Mouse (Mus musculus): ENCODE measurements around the gene H2-Eb1. TPM values are rescaled to one million over a fixed set of nuclear protein-coding genes. Genes with fewer than 3 reads are reported as not detected.

H2-Eb1 gene
- total and polyA plus RNA-seq, 2 experiments from 2014 or later, result 0.88 to 5.2 TPM

GRCm38 (mm10) chr17:34286501-34286900 is 19.2 kb upstream of the H2-Eb1 start:
- DNase-seq (ENCODE audit: low spot score) (no peak), ATAC-seq (ENCODE audit: low FRiP score) (no peak)
- Histone ChIP-seq H3K4me3 (ENCODE audit: low read depth, low read length) (no peak overlapping the region), H3K4me1 (ENCODE audit: insufficient read depth, low read length) (no peaks in the 10 kb centered on the region), H3K36me3 (ENCODE audit: insufficient read depth, low read length) (no peaks in the 10 kb centered on the region), H3K4me2 (ENCODE audit: low read depth, low read length, poor library complexity, severe bottlenecking) (no peak overlapping the region), H3K9me3 (ENCODE audit: low read length) (no peaks in the 10 kb centered on the region), H3K27ac (ENCODE audit: low read depth, low read length) (no peak overlapping the region), H3K27me3 (ENCODE audit: insufficient read depth, low read length) (no peaks in the 10 kb centered on the region; the same call in 1 of the 2 replicates), H3K9ac (replicated peaks; ENCODE audit: low read length, poor library complexity, severe bottlenecking) (no peak overlapping the region)
- 85% methylated on average over 5 of the region's 5 CpGs for WGBS
- TF ChIP-seq CTCF (IDR thresholded peaks at IDR 0.05), result no peak

GRCm38 (mm10) chr17:34286999-34287398 is 18.7 kb upstream of the H2-Eb1 start:
- Histone ChIP-seq H3K27me3 (ENCODE audit: insufficient read depth, low read length) (no peaks in the 10 kb centered on the region; the same call in 1 of the 2 replicates), H3K4me1 (ENCODE audit: insufficient read depth, low read length) (no peaks in the 10 kb centered on the region), H3K9me3 (ENCODE audit: low read length) (no peaks in the 10 kb centered on the region), H3K36me3 (ENCODE audit: insufficient read depth, low read length) (no peaks in the 10 kb centered on the region), H3K4me3 (ENCODE audit: low read depth, low read length) (no peak overlapping the region), H3K9ac (replicated peaks; ENCODE audit: low read length, poor library complexity, severe bottlenecking) (no peak overlapping the region), H3K27ac (ENCODE audit: low read depth, low read length) (no peak overlapping the region), H3K4me2 (ENCODE audit: low read depth, low read length, poor library complexity, severe bottlenecking) (no peak overlapping the region)
- no peak for TF ChIP-seq CTCF (IDR thresholded peaks at IDR 0.05)
- DNase-seq (ENCODE audit: low spot score), result no peak
- ATAC-seq (ENCODE audit: low FRiP score), result no peak
- 75% methylated on average over 6 of the region's 6 CpGs for WGBS

GRCm38 (mm10) chr17:34287648-34288047 is 18.0 kb upstream of the H2-Eb1 start, which contains the start of gene H2-Aa:
Gene H2-Aa (minus strand): TSS chr17:34287823.
- Histone ChIP-seq H3K4me1 (ENCODE audit: insufficient read depth, low read length) (no peaks in the 10 kb centered on the region), H3K4me3 (ENCODE audit: low read depth, low read length) (no peak within 1 kb of the TSS), H3K9me3 (ENCODE audit: low read length) (no peaks in the 10 kb centered on the region), H3K36me3 (ENCODE audit: insufficient read depth, low read length) (no peaks in the 10 kb centered on the region), H3K27me3 (ENCODE audit: insufficient read depth, low read length) (no peaks in the 10 kb centered on the region; the same call in 1 of the 2 replicates), H3K4me2 (ENCODE audit: low read depth, low read length, poor library complexity, severe bottlenecking) (no peak within 1 kb of the TSS), H3K9ac (replicated peaks; ENCODE audit: low read length, poor library complexity, severe bottlenecking) (no peak within 1 kb of the TSS), H3K27ac (ENCODE audit: low read depth, low read length) (no peak within 1 kb of the TSS)
- 17% methylated on average over 8 of the region's 8 CpGs for WGBS
- DNase-seq (ENCODE audit: low spot score) (peak; percentile 76), ATAC-seq (ENCODE audit: low FRiP score) (no peak)
- no peak for TF ChIP-seq CTCF (IDR thresholded peaks at IDR 0.05)

GRCm38 (mm10) chr17:34288131-34288530 is 17.5 kb upstream of the H2-Eb1 start:
- 80% methylated on average over 3 of the region's 3 CpGs for WGBS
- DNase-seq (ENCODE audit: low spot score), result no peak
- no peak overlapping the region for H3K9ac ChIP-seq (replicated peaks; ENCODE audit: low read length, poor library complexity, severe bottlenecking)
- no peak overlapping the region for H3K4me3 ChIP-seq (ENCODE audit: low read depth, low read length)
- TF ChIP-seq CTCF (IDR thresholded peaks at IDR 0.05), result no peak
- H3K4me1 ChIP-seq (ENCODE audit: insufficient read depth, low read length), result no peaks in the 10 kb centered on the region
- no peak overlapping the region for H3K4me2 ChIP-seq (ENCODE audit: low read depth, low read length, poor library complexity, severe bottlenecking)
- no peaks in the 10 kb centered on the region for H3K9me3 ChIP-seq (ENCODE audit: low read length)
- H3K27me3 ChIP-seq (ENCODE audit: insufficient read depth, low read length), result no peaks in the 10 kb centered on the region; the same call in 1 of the 2 replicates
- ATAC-seq (ENCODE audit: low FRiP score), result no peak
- H3K27ac ChIP-seq (ENCODE audit: low read depth, low read length), result no peak overlapping the region
- no peaks in the 10 kb centered on the region for H3K36me3 ChIP-seq (ENCODE audit: insufficient read depth, low read length)

- Histone ChIP-seq H3K9ac (replicated peaks; ENCODE audit: low read length, poor library complexity, severe bottlenecking) (no peak overlapping the region), H3K4me3 (ENCODE audit: low read depth, low read length) (no peak overlapping the region), H3K27ac (ENCODE audit: low read depth, low read length) (no peak overlapping the region), H3K4me1 (ENCODE audit: insufficient read depth, low read length) (no peaks in the 10 kb centered on the region; the same call in 1 of the 2 replicates), H3K4me2 (ENCODE audit: low read depth, low read length, poor library complexity, severe bottlenecking) (no peak overlapping the region), H3K9me3 (ENCODE audit: low read length) (no peaks in the 10 kb centered on the region), H3K27me3 (ENCODE audit: insufficient read depth, low read length) (no peaks in the 10 kb centered on the region; the same call in 1 of the 2 replicates), H3K36me3 (ENCODE audit: insufficient read depth, low read length) (no peaks in the 10 kb centered on the region)
- 13% methylated on average over 8 of the region's 8 CpGs for WGBS
- TF ChIP-seq CTCF (IDR thresholded peaks at IDR 0.05), result no peak
- ATAC-seq (ENCODE audit: low FRiP score) (peak; percentile 92), DNase-seq (ENCODE audit: low spot score) (peak; percentile 91)
Observed at GRCm38 (mm10) chr17:34291609-34292008, 14.1 kb upstream of the H2-Eb1 start.

GRCm38 (mm10) chr17:34292570-34292969 is 13.1 kb upstream of the H2-Eb1 start:
- Histone ChIP-seq H3K27ac (ENCODE audit: low read depth, low read length) (no peak overlapping the region), H3K4me2 (ENCODE audit: low read depth, low read length, poor library complexity, severe bottlenecking) (no peak overlapping the region), H3K27me3 (ENCODE audit: insufficient read depth, low read length) (no peaks in the 10 kb centered on the region; the same call in 1 of the 2 replicates), H3K4me3 (ENCODE audit: low read depth, low read length) (no peak overlapping the region), H3K36me3 (ENCODE audit: insufficient read depth, low read length) (no peaks in the 10 kb centered on the region), H3K9me3 (ENCODE audit: low read length) (no peaks in the 10 kb centered on the region), H3K4me1 (ENCODE audit: insufficient read depth, low read length) (no peaks in the 10 kb centered on the region; the same call in 1 of the 2 replicates), H3K9ac (replicated peaks; ENCODE audit: low read length, poor library complexity, severe bottlenecking) (no peak overlapping the region)
- no peak for ATAC-seq (ENCODE audit: low FRiP score)
- 96% methylated on average over 4 of the region's 4 CpGs for WGBS
- no peak for DNase-seq (ENCODE audit: low spot score)
- no peak for TF ChIP-seq CTCF (IDR thresholded peaks at IDR 0.05)
